Mouse (Mus musculus) CH12.LX (cell line): ENCODE measurements around the gene Rnf144b.

ENCODE experiments used
- CTCF ChIP-seq, 2 experiments: IDR thresholded peaks in 1 of 2; conservative IDR thresholded peaks in 1 of 2; 2 replicates each; pipeline ENCODE4 v1.5.1; 2011 to 2012; ENCODE audit warnings: low read depth in 2 of 2, low read length in 2 of 2, improper control_type of control experiment in 1 of 2, inconsistent platforms in 1 of 2, mild to moderate bottlenecking in 1 of 2, moderate library complexity in 1 of 2
- EP300 ChIP-seq: IDR thresholded peaks from 2 replicates; pipeline ENCODE4 v1.6.1; 2011; ENCODE audit warnings: low read length, improper control_type of control experiment
- TCF12 ChIP-seq: IDR thresholded peaks from 2 replicates; pipeline ENCODE4 v1.6.1; 2014; ENCODE audit warnings: low read depth, mild to moderate bottlenecking, inconsistent platforms, low read length, improper control_type of control experiment
- UBTF ChIP-seq: IDR thresholded peaks from 2 replicates; pipeline ENCODE4 v1.6.1; 2012; ENCODE audit warnings: low read depth, mild to moderate bottlenecking, inconsistent platforms, low read length, improper control_type of control experiment, moderate library complexity
- ZC3H11A ChIP-seq: IDR thresholded peaks from 2 replicates; pipeline ENCODE4 v1.6.1; 2012; ENCODE audit warnings: low read depth, mild to moderate bottlenecking, inconsistent platforms, low read length, improper control_type of control experiment
- ZMIZ1 ChIP-seq: IDR thresholded peaks from 2 replicates; pipeline ENCODE4 v1.6.1; 2012; ENCODE audit warnings: low read depth, mild to moderate bottlenecking, inconsistent platforms, low read length, improper control_type of control experiment

DNA sequence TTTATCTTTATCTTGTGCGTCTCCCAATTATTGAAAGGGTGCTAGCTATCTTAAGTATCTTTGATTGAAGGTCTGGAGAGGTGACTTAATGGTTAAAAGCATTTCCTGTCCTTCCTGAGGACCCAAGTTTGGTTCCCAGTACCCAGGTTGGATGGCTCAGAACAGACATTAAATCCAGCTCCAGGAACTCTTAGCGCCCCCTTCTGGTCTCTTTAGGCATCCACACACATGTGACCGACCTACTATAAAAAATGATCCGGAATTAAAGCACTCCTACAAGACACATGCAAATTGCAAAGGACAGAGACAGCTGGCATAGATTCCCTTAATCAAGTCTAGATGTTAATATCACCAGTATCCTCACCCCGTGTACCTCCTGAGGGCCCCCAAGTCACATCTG is 104.1 kb downstream of the Rnf144b start:
- no peak for TF ChIP-seq EP300
- TF ChIP-seq UBTF = no peak
- 0 out of 4 replicates have a peak, but pooled peaks of 1 of the 2 experiments have one; percentile 25 for TF ChIP-seq CTCF (conservative IDR thresholded peaks at IDR 0.05 in 1 of 2, IDR thresholded peaks at IDR 0.05 in 1 of 2; ENCODE audit: low read depth in 2 of 2, low read length in 2 of 2)
- no peak for TF ChIP-seq ZMIZ1
- TF ChIP-seq TCF12 = no peak
- TF ChIP-seq ZC3H11A = no peak
